Mouse (Mus musculus) CH12.LX (cell line): Measurements from ENCODE around the gene Fam168a. TPM values are rescaled to one million over a fixed set of nuclear protein-coding genes. Genes with fewer than 3 reads are reported as not detected.

Experiments
- DNase-seq: peaks from one replicate; pipeline ENCODE4 v3.0.0-alpha.2; 2013; ENCODE audit errors: extremely low read depth
- H3K27ac ChIP-seq: 2 replicates; pipeline ENCODE4 v1.5.1; 2012; ENCODE audit warnings: low read depth, mild to moderate bottlenecking, control low read depth, moderate library complexity; ENCODE audit not compliant: insufficient read depth
- H3K27me3 ChIP-seq: replicated peaks from 2 replicates; pipeline ENCODE3; 2012; ENCODE audit warnings: inconsistent platforms
- H3K36me3 ChIP-seq, 2 experiments: replicated peaks in 1 of 2; 2 replicates each; pipeline versions ENCODE3 to v1.6.1; 2012; ENCODE audit warnings: inconsistent platforms in 1 of 2, low read length in 1 of 2, mild to moderate bottlenecking in 1 of 2, mixed read lengths in 1 of 2, moderate library complexity in 1 of 2; ENCODE audit not compliant: control insufficient read depth in 1 of 2, insufficient read depth in 1 of 2
- H3K4me1 ChIP-seq, 2 experiments: 2 replicates each; pipeline ENCODE4 v1.6.1; 2012; ENCODE audit warnings: inconsistent platforms in 1 of 2, moderate library complexity in 1 of 2; ENCODE audit not compliant: insufficient read depth in 2 of 2, control insufficient read depth in 1 of 2
- H3K4me2 ChIP-seq: 2 replicates; pipeline ENCODE4 v1.6.1; 2012; ENCODE audit warnings: low read depth, mild to moderate bottlenecking, control low read depth; ENCODE audit not compliant: poor library complexity, insufficient read depth, severe bottlenecking
- H3K4me3 ChIP-seq, 3 experiments: fragments of 150-350 bp in 1 of 3; sonication (generic) in 1 of 3; replicated peaks in 1 of 3; 2 replicates each; pipeline versions ENCODE3 to v1.5.1; 2011 to 2012; ENCODE audit warnings: low read depth in 2 of 3, low read length in 2 of 3, mild to moderate bottlenecking in 2 of 3, moderate library complexity in 2 of 3, control low read depth in 1 of 3, improper control_type of control experiment in 1 of 3, inconsistent platforms in 1 of 3, mixed read lengths in 1 of 3; ENCODE audit not compliant: poor library complexity in 1 of 3
- H3K79me2 ChIP-seq: replicated peaks from 2 replicates; pipeline ENCODE4 v1.6.1; 2012; ENCODE audit warnings: mild to moderate bottlenecking, moderate library complexity; ENCODE audit not compliant: control insufficient read depth, poor library complexity, insufficient read depth, severe bottlenecking; ENCODE audit errors: extremely low read depth
- H3K9ac ChIP-seq: 2 replicates; pipeline ENCODE4 v1.6.1; 2012; ENCODE audit warnings: low read depth, mild to moderate bottlenecking, control low read depth, moderate library complexity; ENCODE audit not compliant: insufficient read depth
- H3K9me3 ChIP-seq: replicated peaks from 2 replicates; pipeline ENCODE3; 2012; ENCODE audit warnings: low read length, inconsistent platforms, mixed read lengths
- BHLHE40 ChIP-seq: IDR thresholded peaks from 2 replicates; pipeline ENCODE4 v1.6.1; 2011; ENCODE audit warnings: mild to moderate bottlenecking, low read depth, low read length, improper control_type of control experiment
- EP300 ChIP-seq: IDR thresholded peaks from 2 replicates; pipeline ENCODE4 v1.6.1; 2011; ENCODE audit warnings: low read length, improper control_type of control experiment
- GABPA ChIP-seq: IDR thresholded peaks from 2 replicates; pipeline ENCODE4 v1.6.1; 2012; ENCODE audit warnings: low read depth, low read length, improper control_type of control experiment, inconsistent platforms; ENCODE audit not compliant: insufficient replicate concordance
- IRF4 ChIP-seq: IDR thresholded peaks from 2 replicates; pipeline ENCODE4 v1.6.1; 2014; ENCODE audit warnings: low read depth, mild to moderate bottlenecking, inconsistent platforms, low read length, improper control_type of control experiment
- JUND ChIP-seq: conservative IDR thresholded peaks from 2 replicates; pipeline ENCODE4 v1.6.1; 2011; ENCODE audit warnings: low read depth, low read length, improper control_type of control experiment
- KAT2A ChIP-seq: IDR thresholded peaks from 2 replicates; pipeline ENCODE4 v1.6.1; 2012; ENCODE audit warnings: low read length, improper control_type of control experiment, inconsistent platforms; ENCODE audit not compliant: insufficient replicate concordance
- MAZ ChIP-seq: IDR thresholded peaks from 2 replicates; pipeline ENCODE4 v1.6.1; 2012; ENCODE audit warnings: low read depth, mild to moderate bottlenecking, inconsistent platforms, low read length, improper control_type of control experiment, moderate library complexity
- MXI1 ChIP-seq: IDR thresholded peaks from 2 replicates; pipeline ENCODE4 v1.6.1; 2011; ENCODE audit warnings: mild to moderate bottlenecking, low read depth, low read length, improper control_type of control experiment
- NELFE ChIP-seq: IDR thresholded peaks from 2 replicates; pipeline ENCODE4 v1.6.1; 2011; ENCODE audit warnings: low read depth, low read length, improper control_type of control experiment
- NRF1 ChIP-seq: IDR thresholded peaks from 2 replicates; pipeline ENCODE4 v1.6.1; 2014; ENCODE audit warnings: low read depth, mild to moderate bottlenecking, inconsistent platforms, low read length, improper control_type of control experiment, moderate library complexity
- POLR2A ChIP-seq: IDR thresholded peaks from 2 replicates; pipeline ENCODE4 v1.6.1; 2011; ENCODE audit warnings: low read depth, mild to moderate bottlenecking, improper control_type of control experiment, low read length
- POLR2AphosphoS2 ChIP-seq: IDR thresholded peaks from 2 replicates; pipeline ENCODE4 v1.6.1; 2011; ENCODE audit warnings: low read depth, low read length, improper control_type of control experiment
- RAD21 ChIP-seq: IDR thresholded peaks from 2 replicates; pipeline ENCODE4 v1.6.1; 2011; ENCODE audit warnings: low read depth, mild to moderate bottlenecking, low read length, improper control_type of control experiment, moderate library complexity
- RCOR1 ChIP-seq: conservative IDR thresholded peaks from 2 replicates; pipeline ENCODE4 v1.6.1; 2012; ENCODE audit warnings: low read depth, mild to moderate bottlenecking, inconsistent platforms, low read length, improper control_type of control experiment
- SMC3 ChIP-seq: IDR thresholded peaks from 2 replicates; pipeline ENCODE4 v1.6.1; 2011; ENCODE audit warnings: low read depth, low read length, improper control_type of control experiment
- TBP ChIP-seq: conservative IDR thresholded peaks from 2 replicates; pipeline ENCODE4 v1.6.1; 2011; ENCODE audit warnings: low read depth, low read length, improper control_type of control experiment
- TCF12 ChIP-seq: IDR thresholded peaks from 2 replicates; pipeline ENCODE4 v1.6.1; 2014; ENCODE audit warnings: low read depth, mild to moderate bottlenecking, inconsistent platforms, low read length, improper control_type of control experiment
- USF2 ChIP-seq: conservative IDR thresholded peaks from 2 replicates; pipeline ENCODE4 v1.6.1; 2011; ENCODE audit warnings: low read depth, low read length, improper control_type of control experiment
- ZC3H11A ChIP-seq: IDR thresholded peaks from 2 replicates; pipeline ENCODE4 v1.6.1; 2012; ENCODE audit warnings: low read depth, mild to moderate bottlenecking, inconsistent platforms, low read length, improper control_type of control experiment
- ZNF384 ChIP-seq: IDR thresholded peaks from 2 replicates; pipeline ENCODE4 v1.6.1; 2012; ENCODE audit warnings: low read depth, low read length, improper control_type of control experiment, inconsistent platforms
- dilution Hi-C: fragments of 300-500 bp; cut with MboI; formaldehyde crosslinking; loops from 2 replicates; pipeline ENCODE4 v1.14.3; 2020; ENCODE audit warnings: low sequenced_read_pairs; ENCODE audit not compliant: extremely low pct_unique_long_range_greater_than_20kb, extremely low pct_ligation_motif_present
- in situ Hi-C: fragments of 300-500 bp; cut with MboI; formaldehyde crosslinking; loops from 3 replicates; pipeline ENCODE4 v1.14.3; 2019; ENCODE audit warnings: low sequenced_read_pairs, low pct_ligation_motif_present, low pct_unique_long_range_greater_than_20kb, mixed read lengths
- polyA plus RNA-seq: library from polyadenylated mRNA; unstranded; fragments of >175 nt; gene quantifications from 2 replicates; pipeline ENCODE4 v1.2.1, GENCODE M21; 2012; ENCODE audit warnings: low read depth; ENCODE audit not compliant: insufficient read length
- total RNA-seq, 2 experiments: library from RNA; depleted of rRNA; stranded (reverse); fragments of 300-350 nt in 1 of 2; fragments of >200 nt in 1 of 2; gene quantifications; 2 replicates each; pipeline ENCODE4 v1.2.3; 2012 to 2014

Gene Fam168a
- total and polyA plus RNA-seq, 3 experiments, result 4.0 to 15.0 (median 4.9) TPM

- Histone ChIP-seq H3K9ac (no peak overlapping the region), H3K4me3 (no peak overlapping the region), H3K27me3 (peaks cover 66% of the 10 kb centered on the region), H3K9me3 (no peaks in the 10 kb centered on the region), H3K4me1 (no peaks in the 10 kb centered on the region), H3K4me2 (no peak overlapping the region), H3K79me2 (no peaks in the 10 kb centered on the region), H3K27ac (no peak overlapping the region), H3K36me3 (no peaks in the 10 kb centered on the region)
- TF ChIP-seq NRF1 (no peak), POLR2AphosphoS2 (no peak), BHLHE40 (no peak), RCOR1 (no peak), IRF4 (no peak), EP300 (no peak), POLR2A (no peak), MXI1 (no peak), ZNF384 (no peak), TCF12 (no peak), KAT2A (no peak), USF2 (no peak), SMC3 (no peak), JUND (no peak), TBP (no peak), MAZ (no peak)
- no peak for DNase-seq
- dilution Hi-C loops (no loop called here), in situ Hi-C loops (no loop called here)
Observed at GRCm38 (mm10) chr7:100670646-100671045, 35.8 kb upstream of the Fam168a start.

GRCm38 (mm10) chr7:100673452-100673851 is 33.0 kb upstream of the Fam168a start:
- Histone ChIP-seq H3K36me3 (no peaks in the 10 kb centered on the region), H3K27me3 (peaks cover 65% of the 10 kb centered on the region), H3K4me1 (no peaks in the 10 kb centered on the region), H3K9ac (no peak overlapping the region), H3K27ac (no peak overlapping the region), H3K4me3 (no peak overlapping the region), H3K9me3 (no peaks in the 10 kb centered on the region), H3K4me2 (no peak overlapping the region), H3K79me2 (no peaks in the 10 kb centered on the region)
- in situ Hi-C loops, result no loop called here
- TF ChIP-seq RAD21, result no peak
- TF ChIP-seq GABPA, result no peak
- TF ChIP-seq EP300, result no peak
- no peak for TF ChIP-seq NELFE
- no peak for TF ChIP-seq POLR2AphosphoS2
- no peak for TF ChIP-seq JUND
- TF ChIP-seq ZC3H11A, result no peak
- no peak for DNase-seq
- dilution Hi-C loops, result no loop called here
